Mouse (Mus musculus) lung, embryonic 14.5 days (tissue): ENCODE measurements around the gene Hfe2. TPM values are rescaled to one million over a fixed set of nuclear protein-coding genes. Genes with fewer than 3 reads are reported as not detected.
"Not testable (repeated sequence)": the region's sequence is repeated elsewhere in the genome, so short reads cannot be mapped to it uniquely, and the experiment has no call there.

Source experiments
- ATAC-seq: fragments of 200-750 bp; cut with Nextera tagmentation; 2 replicates; pipeline ENCODE4 v1.8.0; 2017; ENCODE audit warnings: mild to moderate bottlenecking, moderate TSS enrichment, moderate library complexity; ENCODE audit not compliant: insufficient read depth
- DNase-seq: peaks from one replicate; pipeline ENCODE4 v3.0.0-alpha.2; 2015
- H3K27ac ChIP-seq: fragments of 300-500 bp; sonication (generic); 2 replicates; pipeline ENCODE4 v1.5.1; 2014; ENCODE audit warnings: low read depth, mild to moderate bottlenecking, moderate library complexity
- H3K27me3 ChIP-seq: fragments of 300-500 bp; sonication (generic); 2 replicates; pipeline ENCODE4 v1.6.1; 2014; ENCODE audit warnings: low read length, control low read depth; ENCODE audit not compliant: insufficient read depth
- H3K36me3 ChIP-seq: fragments of 300-500 bp; sonication (generic); 2 replicates; pipeline ENCODE4 v1.6.1; 2014; ENCODE audit warnings: control low read depth; ENCODE audit not compliant: insufficient read depth
- H3K4me1 ChIP-seq: fragments of 300-500 bp; sonication (generic); 2 replicates; pipeline ENCODE4 v1.6.1; 2014; ENCODE audit warnings: antibody characterized with exemption, control low read depth; ENCODE audit not compliant: insufficient read depth
- H3K4me2 ChIP-seq: fragments of 300-500 bp; sonication (generic); 2 replicates; pipeline ENCODE4 v1.6.1; 2014; ENCODE audit warnings: mild to moderate bottlenecking
- H3K4me3 ChIP-seq: fragments of 300-500 bp; sonication (generic); 2 replicates; pipeline ENCODE4 v1.5.1; 2014; ENCODE audit warnings: low read depth, low read length
- H3K9ac ChIP-seq: fragments of 300-500 bp; sonication (generic); 2 replicates; pipeline ENCODE4 v1.6.1; 2014
- H3K9me3 ChIP-seq: fragments of 300-500 bp; sonication (generic); 2 replicates; pipeline ENCODE4 v1.6.1; 2016; ENCODE audit warnings: low read depth, low read length, control low read depth
- CTCF ChIP-seq: IDR thresholded peaks from 2 replicates; pipeline ENCODE4 v1.5.1; 2016; ENCODE audit warnings: antibody characterized with exemption, low read depth
- WGBS: fragments of 180-500 bp; shearing (Covaris S2); extraction: QIAGEN DNeasy Blood & Tissue Kit; methylation state at CpG from one replicate; pipeline ENCODE4 v1.1.7; 2014; 5-methylcytosine and 5-hydroxymethylcytosine counted together
- polyA plus RNA-seq: library from polyadenylated mRNA; unstranded; fragments of >200 nt; fragmentation: Nextera tagmentation; extraction: Ambion mirVana; gene quantifications from 2 replicates; pipeline ENCODE4 v1.2.1, GENCODE M21; 2014

The Hfe2 gene
- polyA plus RNA-seq, result 0.20 and 0.35 TPM in 2 replicates

DNA sequence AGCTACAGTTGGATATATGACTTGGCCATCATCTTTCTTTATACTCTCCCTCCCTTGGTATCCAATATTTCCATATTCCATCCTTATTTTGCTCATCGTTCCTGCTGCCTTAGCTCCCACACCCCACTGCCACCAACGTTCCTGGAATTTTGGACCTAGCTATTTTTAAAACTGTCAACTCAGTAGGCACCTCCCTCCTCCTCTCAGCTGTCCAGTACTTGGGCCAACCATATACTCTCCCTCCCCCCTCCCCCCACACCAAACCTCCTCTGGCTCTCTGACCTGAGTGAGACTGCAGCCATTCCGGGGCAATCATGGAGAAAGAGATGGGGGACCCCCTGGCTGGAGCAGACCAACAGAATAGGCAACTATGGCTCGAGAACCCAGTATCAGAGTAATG, at the start of gene Hfe2:
Gene Hfe2 (plus strand): TSS at position 259 of the 400 bp plus-strand sequence.
- no peak for ATAC-seq
- Histone ChIP-seq H3K27me3 (peaks cover 33% of the 10 kb centered on the region), H3K9me3 (no peaks in the 10 kb centered on the region), H3K9ac (no peak within 1 kb of the TSS), H3K27ac (no peak within 1 kb of the TSS), H3K4me2 (no peak within 1 kb of the TSS), H3K4me1 (no peaks in the 10 kb centered on the region), H3K36me3 (no peaks in the 10 kb centered on the region), H3K4me3 (no peak within 1 kb of the TSS)
- 68% methylated on average over 4 of the region's 4 CpGs for WGBS
- TF ChIP-seq CTCF, result no peak
- DNase-seq, result no peak

DNA sequence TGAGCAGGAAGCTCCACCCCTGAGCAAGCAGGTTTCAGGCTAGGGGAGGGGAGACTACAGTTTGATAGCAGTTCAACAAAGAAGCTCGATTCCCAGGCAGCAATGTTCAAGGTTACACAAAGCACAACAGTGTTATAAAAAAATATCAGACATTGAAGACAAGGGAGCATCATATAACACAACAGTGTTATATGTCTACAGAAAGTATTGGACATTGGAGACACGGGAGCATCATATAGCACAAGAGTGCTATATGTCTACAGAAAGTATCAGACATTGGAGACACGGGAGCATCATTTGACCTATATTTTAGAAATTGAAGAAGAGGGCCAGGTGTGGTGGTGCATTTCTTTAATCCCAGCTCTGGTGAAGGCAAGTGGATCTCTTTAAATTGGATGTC, 47.9 kb upstream of the Hfe2 start:
- DNase-seq (no peak), ATAC-seq (no peak)
- no peak overlapping the region for H3K4me2 ChIP-seq
- H3K9me3 ChIP-seq, result no peaks in the 10 kb centered on the region
- H3K4me3 ChIP-seq, result no peak overlapping the region
- no peak overlapping the region for H3K27ac ChIP-seq
- H3K9ac ChIP-seq, result no peak overlapping the region
- peaks cover 36% of the 10 kb centered on the region for H3K27me3 ChIP-seq
- H3K36me3 ChIP-seq, result no peaks in the 10 kb centered on the region
- WGBS, result 49% methylated on average over 3 of the region's 3 CpGs
- TF ChIP-seq CTCF, result no peak
- H3K4me1 ChIP-seq, result peaks cover 3% of the 10 kb centered on the region; the same call in 1 of the 2 replicates

DNA sequence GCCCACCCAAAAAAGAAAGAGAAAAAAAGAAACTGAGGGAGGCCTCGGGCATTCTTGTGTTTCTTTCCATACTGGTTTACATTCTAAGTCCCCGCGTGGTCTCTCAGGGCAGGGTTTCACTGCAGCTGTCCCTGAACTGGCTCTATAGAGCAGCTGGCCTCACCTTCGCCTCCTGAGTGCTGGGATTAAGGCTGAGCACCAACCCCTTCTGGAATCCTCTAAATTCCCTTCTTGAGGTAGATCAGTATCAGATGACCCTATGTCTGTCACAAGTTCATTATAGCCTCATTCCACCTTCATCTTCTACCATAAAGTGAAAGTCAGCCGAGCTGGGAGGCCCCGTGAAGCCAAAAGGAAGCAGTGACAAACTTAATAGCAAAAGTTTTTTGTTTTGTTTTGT, 47.4 kb upstream of the Hfe2 start:
- Histone ChIP-seq H3K4me3 (no peak overlapping the region), H3K27me3 (peaks cover 34% of the 10 kb centered on the region), H3K27ac (no peak overlapping the region), H3K4me2 (no peak overlapping the region), H3K4me1 (peaks cover 3% of the 10 kb centered on the region; the same call in 1 of the 2 replicates), H3K9ac (no peak overlapping the region), H3K9me3 (no peaks in the 10 kb centered on the region), H3K36me3 (no peaks in the 10 kb centered on the region)
- DNase-seq (no peak), ATAC-seq (no peak)
- no peak for TF ChIP-seq CTCF
- 58% methylated on average over 6 of the region's 6 CpGs for WGBS

DNA sequence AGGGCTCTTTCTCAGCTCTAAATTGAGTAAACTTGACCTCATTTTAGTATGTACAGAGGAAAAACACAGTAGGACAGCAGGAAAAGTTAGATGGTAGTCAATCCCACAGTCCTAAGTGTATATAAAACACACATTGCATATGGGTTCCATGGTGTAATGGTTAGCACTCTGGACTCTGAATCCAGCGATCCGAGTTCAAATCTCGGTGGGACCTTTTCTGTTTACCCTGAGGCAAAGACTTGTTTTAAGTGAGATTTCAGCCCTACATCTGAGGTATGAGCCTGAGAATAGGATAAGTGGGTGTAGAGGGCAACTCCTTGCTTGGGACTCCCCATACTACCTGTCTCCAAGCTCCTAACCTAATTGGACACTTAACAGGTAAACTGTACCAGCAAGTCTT, 45.7 kb upstream of the Hfe2 start:
- Histone ChIP-seq H3K27ac (no peak overlapping the region), H3K4me1 (peaks cover 3% of the 10 kb centered on the region; the same call in 1 of the 2 replicates), H3K4me2 (no peak overlapping the region), H3K27me3 (peaks cover 22% of the 10 kb centered on the region), H3K9me3 (no peaks in the 10 kb centered on the region), H3K9ac (no peak overlapping the region), H3K36me3 (no peaks in the 10 kb centered on the region), H3K4me3 (no peak overlapping the region)
- peak; percentile 38; the same call in 1 of the 2 replicates for ATAC-seq
- DNase-seq, result peak; percentile 45
- TF ChIP-seq CTCF, result no peak
- WGBS, result 27% methylated on average over 3 of the region's 3 CpGs

DNA sequence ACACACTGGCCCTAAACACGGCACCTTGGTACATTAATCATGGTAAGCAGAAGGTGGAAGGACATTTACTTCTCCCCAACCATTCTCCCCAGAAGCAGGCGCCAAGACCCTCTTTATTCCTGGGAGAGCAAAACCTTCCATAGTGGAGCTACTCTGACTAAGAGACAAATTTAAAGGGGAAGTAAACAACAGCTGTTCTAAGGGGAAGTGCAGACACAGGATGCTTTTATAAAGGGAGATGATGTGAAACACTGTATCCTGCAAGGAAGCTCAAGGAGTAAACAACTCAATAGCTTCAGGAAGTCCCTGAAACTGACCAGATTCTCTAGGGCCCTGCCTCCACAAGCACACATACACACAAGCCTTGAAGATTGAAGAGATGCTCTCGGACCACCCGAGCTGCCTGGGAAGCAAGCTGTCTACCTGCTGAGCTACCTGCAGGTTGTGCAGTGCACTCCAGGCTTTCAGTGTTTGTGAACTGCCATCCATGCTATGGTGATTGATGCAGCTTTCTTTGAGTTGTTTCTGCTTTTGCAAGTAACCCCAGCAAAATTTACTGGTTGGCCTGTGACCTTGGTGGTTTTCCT, 44.2 kb upstream of the Hfe2 start:
- ATAC-seq, result no peak
- no peak for DNase-seq
- Histone ChIP-seq H3K4me1 (no peaks in the 10 kb centered on the region), H3K4me2 (no peak overlapping the region), H3K4me3 (no peak overlapping the region), H3K27me3 (peaks cover 9% of the 10 kb centered on the region), H3K36me3 (no peaks in the 10 kb centered on the region), H3K9ac (no peak overlapping the region), H3K27ac (no peak overlapping the region), H3K9me3 (no peaks in the 10 kb centered on the region)
- no peak for TF ChIP-seq CTCF
- WGBS, result 83% methylated on average over 4 of the region's 4 CpGs

DNA sequence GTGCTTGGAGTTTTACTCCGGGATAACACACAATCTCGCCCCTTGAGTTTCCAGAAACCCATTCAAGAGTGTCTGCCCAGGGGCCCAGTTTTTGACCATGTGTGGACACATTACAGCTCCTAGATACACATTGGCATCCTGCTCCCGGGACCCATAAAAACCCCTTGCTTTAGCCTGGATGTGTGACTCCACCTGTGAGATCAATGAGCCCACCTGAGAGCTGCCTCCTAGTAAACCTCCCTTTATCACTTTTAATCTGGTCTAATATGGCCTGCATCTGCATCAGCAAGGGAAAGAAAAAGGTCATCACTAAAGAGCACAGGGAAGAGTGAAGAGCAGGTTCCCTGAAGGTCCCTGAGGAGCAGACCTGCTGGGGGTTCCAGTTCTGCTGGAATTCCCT, 43.1 kb upstream of the Hfe2 start:
- Histone ChIP-seq H3K27ac (no peak overlapping the region), H3K4me3 (no peak overlapping the region), H3K4me2 (no peak overlapping the region), H3K36me3 (no peaks in the 10 kb centered on the region), H3K4me1 (no peaks in the 10 kb centered on the region), H3K27me3 (no peaks in the 10 kb centered on the region), H3K9ac (no peak overlapping the region), H3K9me3 (no peaks in the 10 kb centered on the region)
- ATAC-seq (no peak), DNase-seq (no peak)
- no peak for TF ChIP-seq CTCF
- WGBS, result 82% methylated on average over 3 of the region's 3 CpGs

DNA sequence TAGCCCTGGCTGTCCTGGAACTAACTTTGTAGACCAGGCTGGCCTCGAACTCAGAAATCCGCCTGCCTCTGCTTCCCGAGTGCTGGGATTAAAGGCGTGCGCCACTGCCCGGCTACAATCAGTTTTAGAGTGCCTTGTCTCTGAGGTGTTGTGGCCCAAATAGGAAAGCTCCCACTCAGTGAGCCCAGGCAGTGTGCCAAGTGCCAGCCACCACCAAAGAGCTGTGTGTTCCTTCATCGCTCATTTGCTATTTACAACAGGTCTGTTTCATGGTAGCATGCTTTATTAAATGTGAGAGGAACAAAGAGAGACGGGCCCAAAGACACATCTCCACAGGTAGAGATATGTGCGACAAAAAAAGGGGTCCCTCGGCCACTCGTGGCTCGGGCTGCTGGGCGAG, 42.5 kb upstream of the Hfe2 start:
- no peak for TF ChIP-seq CTCF
- Histone ChIP-seq H3K27ac (no peak overlapping the region), H3K27me3 (no peaks in the 10 kb centered on the region), H3K4me1 (no peaks in the 10 kb centered on the region), H3K9ac (no peak overlapping the region), H3K4me2 (no peak overlapping the region), H3K36me3 (no peaks in the 10 kb centered on the region), H3K4me3 (no peak overlapping the region), H3K9me3 (no peaks in the 10 kb centered on the region)
- DNase-seq (no peak), ATAC-seq (no peak)
- 86% methylated on average over 13 of the region's 13 CpGs for WGBS

DNA sequence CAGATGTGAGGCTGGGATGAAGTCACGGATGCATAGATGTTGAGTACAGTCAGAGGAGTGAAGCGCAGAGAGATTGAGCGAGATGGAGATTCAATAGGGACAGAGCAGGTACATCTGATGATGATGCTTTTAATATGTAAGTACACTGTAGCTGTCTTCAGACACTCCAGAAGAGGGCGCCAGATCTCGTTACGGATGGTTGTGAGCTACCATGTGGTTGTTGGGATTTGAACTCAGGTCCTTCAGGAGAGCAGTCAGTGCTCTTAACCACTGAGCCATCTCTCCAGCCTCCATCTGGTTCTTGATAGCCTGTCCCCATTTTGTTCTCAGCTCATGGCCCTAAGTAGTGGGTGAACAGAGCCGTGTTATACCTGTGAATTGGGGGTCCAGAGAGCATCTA, 41.9 kb upstream of the Hfe2 start:
- H3K36me3 ChIP-seq, H3K27ac ChIP-seq, ATAC-seq, DNase-seq, H3K27me3 ChIP-seq, H3K4me2 ChIP-seq, H3K9ac ChIP-seq, H3K4me1 ChIP-seq, H3K4me3 ChIP-seq, H3K9me3 ChIP-seq: not testable (repeated sequence)
- TF ChIP-seq CTCF, result peak; percentile 26
- 51% methylated on average over 7 of the region's 7 CpGs for WGBS
